Comparison of ENCODE assay signal across 18 mouse cellular contexts in the genomic region with DNA sequence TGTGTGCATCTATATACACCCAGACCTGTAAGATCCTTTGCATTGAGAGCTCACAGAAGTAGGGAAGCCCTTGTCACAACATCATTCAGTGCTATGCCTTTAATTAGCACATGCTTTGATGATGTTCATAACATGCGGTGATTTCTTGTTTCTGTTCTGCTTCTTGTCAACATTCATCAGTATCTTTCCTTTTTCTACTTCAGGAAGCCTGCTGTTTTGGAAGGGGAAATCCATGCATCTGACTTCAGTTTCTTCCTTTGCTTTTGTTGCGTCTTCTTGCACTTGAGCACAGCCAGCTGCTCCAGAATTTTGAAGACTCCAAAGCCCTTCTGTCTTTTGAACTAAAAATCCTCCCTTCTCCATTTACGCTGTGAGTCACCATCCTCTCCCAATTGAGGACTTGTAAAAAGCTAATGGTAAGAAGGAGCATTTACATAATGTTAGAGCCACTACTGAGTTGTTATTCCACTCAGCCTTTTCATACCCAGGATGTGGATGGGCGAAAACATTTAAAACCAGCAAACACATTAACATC.
DNase-seq lines count a peak whose midpoint lies in the region; ATAC-seq lines count a peak whose summit lies in the region.
"Had no signal": no experiment of that assay in that cellular context is flagged by ENCODE, and none has a peak within 500 bp of the region (broad histone marks: within the 10 kb centered on the region; RNA-seq: fewer than 3 reads in every experiment).

No protein-coding gene starts in this region.

- H3K27me3 ChIP-seq in forebrain, embryonic 13.5 days: no peaks in the 10 kb centered on the region
- H3K27me3 ChIP-seq in forebrain, embryonic 10.5 days (ENCODE audit: poor library complexity, severe bottlenecking): no peaks in the 10 kb centered on the region
- H3K27me3 ChIP-seq: embryonic facial prominence, embryonic 13.5 days; liver, embryonic 12.5 days; Patski had no signal

- 59% methylated on average over 4 of the region's 4 CpGs for WGBS in forebrain, embryonic 13.5 days
- WGBS in forebrain, embryonic 10.5 days: 87% methylated on average over 4 of the region's 4 CpGs

- ATAC-seq in forebrain, embryonic 13.5 days: no peak; the same call in 1 of the 2 replicates
- ATAC-seq: liver, embryonic 12.5 days; lung, postnatal 0 days; Patski had no signal

- H3K4me2 ChIP-seq in forebrain, embryonic 13.5 days: no peak overlapping the region
- H3K4me2 ChIP-seq: embryonic facial prominence, embryonic 13.5 days; liver, embryonic 12.5 days had no signal

- DNase-seq in forebrain, embryonic 10.5 days (ENCODE audit: extremely low spot score, low spot score): no peak
- peak; percentile 30 for DNase-seq in Muller cell, postnatal 12 days (ENCODE audit: inconsistent ontology term)
- peak; percentile 13 to 35 for DNase-seq in layer of hippocampus, adult 18-20 months (ENCODE audit: low spot score in 2 of 2)
- DNase-seq in left cerebral cortex, adult 9 months (ENCODE audit: low spot score in 2 of 2): peak; percentile 42 to 45
- DNase-seq in heart, postnatal 10 days: no peak
- no peak for DNase-seq in cerebellum, adult 18-20 months
- DNase-seq in spleen, adult 12 weeks (ENCODE audit: low spot score): no peak
- DNase-seq: gastrocnemius, adult 2 months; heart, adult 2 months; kidney, adult 9 months; spleen, adult 18-20 months had no signal

- no peaks in the 10 kb centered on the region for H3K9me3 ChIP-seq in forebrain, embryonic 13.5 days (replicated peaks)
- no peaks in the 10 kb centered on the region for H3K9me3 ChIP-seq in forebrain, embryonic 10.5 days
- H3K9me3 ChIP-seq: embryonic facial prominence, embryonic 13.5 days; liver, embryonic 12.5 days; midbrain, embryonic 10.5 days had no signal

- H3K27ac ChIP-seq in forebrain, embryonic 13.5 days: peak overlapping the region; percentile 20
- H3K27ac ChIP-seq in forebrain, embryonic 10.5 days: no peak overlapping the region
- H3K27ac ChIP-seq: embryonic facial prominence, embryonic 13.5 days; gastrocnemius, adult 2 months; heart, adult 2 months; liver, embryonic 12.5 days; midbrain, embryonic 10.5 days had no signal

- intact Hi-C loops in heart, postnatal 10 days (cut with DNase I): no loop called here

- no peak overlapping the region for H3K9ac ChIP-seq in forebrain, embryonic 13.5 days
- H3K9ac ChIP-seq: embryonic facial prominence, embryonic 13.5 days; liver, embryonic 12.5 days had no signal

- H3K4me3 ChIP-seq in forebrain, embryonic 13.5 days: no peak overlapping the region
- no peak overlapping the region for H3K4me3 ChIP-seq in forebrain, embryonic 10.5 days
- H3K4me3 ChIP-seq: embryonic facial prominence, embryonic 13.5 days; gastrocnemius, adult 2 months; heart, adult 2 months; liver, embryonic 12.5 days; midbrain, embryonic 10.5 days; myocyte had no signal

- no peaks in the 10 kb centered on the region for H3K4me1 ChIP-seq in forebrain, embryonic 13.5 days
- H3K4me1 ChIP-seq in forebrain, embryonic 10.5 days: no peaks in the 10 kb centered on the region
- H3K4me1 ChIP-seq: embryonic facial prominence, embryonic 13.5 days; liver, embryonic 12.5 days; midbrain, embryonic 10.5 days had no signal

- no peaks in the 10 kb centered on the region for H3K36me3 ChIP-seq in forebrain, embryonic 13.5 days (ENCODE audit: poor library complexity, severe bottlenecking)
- no peaks in the 10 kb centered on the region for H3K36me3 ChIP-seq in forebrain, embryonic 10.5 days (replicated peaks)
- H3K36me3 ChIP-seq: embryonic facial prominence, embryonic 13.5 days; liver, embryonic 12.5 days; midbrain, embryonic 10.5 days had no signal

Comparison
In these comparisons a context has a peak if more than half of its experiments do, and no peak if none do; other contexts are left out.
1. DNase-seq: peak in Muller cell, postnatal 12 days (single experiment), layer of hippocampus, adult 18-20 months (2 of 2) and left cerebral cortex, adult 9 months (2 of 2); none in forebrain, embryonic 10.5 days (single experiment), heart, postnatal 10 days (0 of 2), cerebellum, adult 18-20 months (0 of 2) and spleen, adult 12 weeks (single experiment).